In genomic region chr12:101680538-101680937, GRCm38 (mm10) we compare ENCODE assay signal across 35 mouse cellular contexts. TPM values are rescaled to one million over a fixed set of nuclear protein-coding genes. Genes with fewer than 3 reads are reported as not detected.
"Had no signal": no experiment of that assay in that cellular context is flagged by ENCODE, and none has a peak within 500 bp of the region (broad histone marks: within the 10 kb centered on the region; RNA-seq: fewer than 3 reads in every experiment).

No protein-coding gene starts in this region.

- H3K4me2 ChIP-seq: limb, embryonic 12.5 days; limb, embryonic 13.5 days; limb, embryonic 15.5 days; liver, embryonic 11.5 days; liver, embryonic 12.5 days; liver, embryonic 13.5 days; liver, embryonic 15.5 days; lung, embryonic 14.5 days; lung, embryonic 15.5 days; midbrain, embryonic 11.5 days; midbrain, embryonic 12.5 days; midbrain, embryonic 13.5 days; midbrain, embryonic 15.5 days had no signal

- H3K27me3 ChIP-seq: limb, embryonic 12.5 days; limb, embryonic 13.5 days; limb, embryonic 15.5 days; liver, embryonic 12.5 days; liver, embryonic 13.5 days; liver, embryonic 15.5 days; lung, embryonic 15.5 days; megakaryocyte, embryonic 14.5 days; midbrain, embryonic 12.5 days; midbrain, embryonic 13.5 days; midbrain, embryonic 15.5 days had no signal

- H3K4me3 ChIP-seq: limb, embryonic 10.5 days; limb, embryonic 12.5 days; limb, embryonic 13.5 days; limb, embryonic 15.5 days; liver, embryonic 12.5 days; liver, embryonic 13.5 days; liver, embryonic 15.5 days; lung, embryonic 15.5 days; megakaryocyte, embryonic 14.5 days; midbrain, embryonic 10.5 days; midbrain, embryonic 12.5 days; midbrain, embryonic 13.5 days; midbrain, embryonic 15.5 days; myocyte had no signal

- ATAC-seq: liver, embryonic 12.5 days; liver, postnatal 0 days; lung, postnatal 0 days; midbrain, embryonic 13.5 days; midbrain, embryonic 15.5 days; midbrain, embryonic 16.5 days had no signal

- H3K27ac ChIP-seq: limb, embryonic 10.5 days; limb, embryonic 12.5 days; limb, embryonic 13.5 days; limb, embryonic 15.5 days; liver, embryonic 12.5 days; liver, embryonic 13.5 days; liver, embryonic 14.5 days; liver, embryonic 15.5 days; lung, embryonic 15.5 days; macrophage; midbrain, embryonic 10.5 days; midbrain, embryonic 12.5 days; midbrain, embryonic 13.5 days; midbrain, embryonic 15.5 days had no signal

- H3K36me3 ChIP-seq: limb, embryonic 10.5 days; limb, embryonic 12.5 days; limb, embryonic 13.5 days; limb, embryonic 15.5 days; liver, embryonic 12.5 days; liver, embryonic 13.5 days; liver, embryonic 15.5 days; lung, embryonic 15.5 days; midbrain, embryonic 10.5 days; midbrain, embryonic 12.5 days; midbrain, embryonic 13.5 days; midbrain, embryonic 15.5 days had no signal

- H3K4me1 ChIP-seq: limb, embryonic 10.5 days; limb, embryonic 12.5 days; limb, embryonic 13.5 days; limb, embryonic 15.5 days; liver, embryonic 12.5 days; liver, embryonic 13.5 days; liver, embryonic 15.5 days; lung, embryonic 15.5 days; megakaryocyte, embryonic 14.5 days; midbrain, embryonic 10.5 days; midbrain, embryonic 12.5 days; midbrain, embryonic 13.5 days; midbrain, embryonic 15.5 days had no signal

- H3K9me3 ChIP-seq: limb, embryonic 10.5 days; limb, embryonic 12.5 days; limb, embryonic 13.5 days; limb, embryonic 15.5 days; liver, embryonic 12.5 days; liver, embryonic 13.5 days; liver, embryonic 15.5 days; lung, embryonic 15.5 days; megakaryocyte, embryonic 14.5 days; midbrain, embryonic 10.5 days; midbrain, embryonic 12.5 days; midbrain, embryonic 13.5 days; midbrain, embryonic 15.5 days had no signal

- H3K9ac ChIP-seq: limb, embryonic 12.5 days; limb, embryonic 13.5 days; limb, embryonic 15.5 days; liver, embryonic 12.5 days; liver, embryonic 13.5 days; liver, embryonic 14.5 days; liver, embryonic 15.5 days; liver, postnatal 0 days; lung, embryonic 14.5 days; lung, embryonic 15.5 days; midbrain, embryonic 12.5 days; midbrain, embryonic 13.5 days; midbrain, embryonic 15.5 days had no signal

- DNase-seq: left cerebral cortex, postnatal 4 days; liver; liver, embryonic 13.5 days; liver, postnatal 0 days; lung, adult 18-20 months; lung, adult 2 months; lung, embryonic 14.5 days; lung, postnatal 10 days; lung, postnatal 14 days; lung, postnatal 36 days; lung, postnatal 4 days; midbrain, embryonic 14.5 days had no signal

RNA-seq across cellular contexts. Expression of gene Tc2n, which starts 37.8 kb away (rescaled TPM):
- total RNA-seq: megakaryocyte progenitor cell, adult 5-6 weeks; megakaryocyte, adult 5-6 weeks; megakaryocyte-erythroid progenitor cell, adult 5-6 weeks; monocyte, adult 5-6 weeks had no signal
- polyA plus RNA-seq: macrophage, myocyte had no signal
